Mouse (Mus musculus): Measurements from ENCODE around the gene Samhd1. TPM values are rescaled to one million over a fixed set of nuclear protein-coding genes. Genes with fewer than 3 reads are reported as not detected.

Gene Samhd1
- 43.8 TPM for polyA plus RNA-seq (2014; fragmentation: Illumina TruSeq; extraction: RNeasy Lipid Tissue Mini Kit (QIAGEN cat#74804); ENCODE audit: low read depth, low replicate concordance)

GRCm38 (mm10) chr2:157135014-157135413 lies at the start of gene Samhd1:
Gene Samhd1, minus strand, starts transcription at chr2:157135265.

GRCm38 (mm10) chr2:157086796-157087195 lies 48.3 kb downstream of the Samhd1 start, which contains the start of gene Tldc2:
Gene Tldc2, plus strand, starts transcription at chr2:157087055.

GRCm38 (mm10) chr2:157078793-157079700 lies 56.0 kb downstream of the Samhd1 start, which contains the start of gene Soga1:
Gene Soga1, minus strand, starts transcription at chr2:157079254.

Other genes starting within 250 kb of the Samhd1 start
- not detected for gene Sla2, start 248.1 kb downstream of the Samhd1 start, polyA plus RNA-seq (2014; fragmentation: Illumina TruSeq; extraction: RNeasy Lipid Tissue Mini Kit (QIAGEN cat#74804); ENCODE audit: low read depth, low replicate concordance)
- 15.0 TPM for gene Ndrg3, start 143.2 kb downstream of the Samhd1 start, polyA plus RNA-seq (2014; fragmentation: Illumina TruSeq; extraction: RNeasy Lipid Tissue Mini Kit (QIAGEN cat#74804); ENCODE audit: low read depth, low replicate concordance)
- 1.4 TPM for gene Dsn1, start 128.1 kb downstream of the Samhd1 start, polyA plus RNA-seq (2014; fragmentation: Illumina TruSeq; extraction: RNeasy Lipid Tissue Mini Kit (QIAGEN cat#74804); ENCODE audit: low read depth, low replicate concordance)
- 0.05 TPM for gene Soga1, start 56.0 kb downstream of the Samhd1 start, polyA plus RNA-seq (2014; fragmentation: Illumina TruSeq; extraction: RNeasy Lipid Tissue Mini Kit (QIAGEN cat#74804); ENCODE audit: low read depth, low replicate concordance)
- not detected for gene Tldc2, start 48.2 kb downstream of the Samhd1 start, polyA plus RNA-seq (2014; fragmentation: Illumina TruSeq; extraction: RNeasy Lipid Tissue Mini Kit (QIAGEN cat#74804); ENCODE audit: low read depth, low replicate concordance)
- gene Rbl1, start 69.3 kb upstream of the Samhd1 start, polyA plus RNA-seq (2014; fragmentation: Illumina TruSeq; extraction: RNeasy Lipid Tissue Mini Kit (QIAGEN cat#74804); ENCODE audit: low read depth, low replicate concordance): 2.5 TPM
- 123 TPM for gene Rpn2, start 143.8 kb upstream of the Samhd1 start, polyA plus RNA-seq (2014; fragmentation: Illumina TruSeq; extraction: RNeasy Lipid Tissue Mini Kit (QIAGEN cat#74804); ENCODE audit: low read depth, low replicate concordance)
- not detected for gene Mroh8, start 144.3 kb upstream of the Samhd1 start, polyA plus RNA-seq (2014; fragmentation: Illumina TruSeq; extraction: RNeasy Lipid Tissue Mini Kit (QIAGEN cat#74804); ENCODE audit: low read depth, low replicate concordance)
- not detected for gene Ghrh, start 212.2 kb upstream of the Samhd1 start, polyA plus RNA-seq (2014; fragmentation: Illumina TruSeq; extraction: RNeasy Lipid Tissue Mini Kit (QIAGEN cat#74804); ENCODE audit: low read depth, low replicate concordance)
- 3.8 TPM for gene Manbal, start 232.3 kb upstream of the Samhd1 start, polyA plus RNA-seq (2014; fragmentation: Illumina TruSeq; extraction: RNeasy Lipid Tissue Mini Kit (QIAGEN cat#74804); ENCODE audit: low read depth, low replicate concordance)

All from liver, adult 10 weeks (tissue).